Mouse (Mus musculus) kidney, adult 2 months (tissue): ENCODE measurements around the gene Polr2f.

Experiments
- CTCF ChIP-seq: fragments of 200-500 bp; conservative IDR thresholded peaks from 2 replicates; pipeline ENCODE4 v1.5.1; 2011; ENCODE audit warnings: low read depth, mild to moderate bottlenecking, control low read depth, low read length, moderate library complexity, mixed read lengths; ENCODE audit not compliant: insufficient read depth, insufficient read length
- POLR2A ChIP-seq: fragments of 200-500 bp; IDR thresholded peaks from one replicate; pipeline ENCODE4 v1.6.1; 2011; ENCODE audit warnings: low read depth, low read length, control low read depth

GRCm38 (mm10) chr15:79148533-79148932, 7.7 kb downstream of the Polr2f start:
- TF ChIP-seq CTCF (peak; percentile 88), POLR2A (no peak)
